Mouse (Mus musculus) hindbrain, embryonic 16.5 days (tissue): ENCODE data around the gene Mef2c. TPM values are rescaled to one million over a fixed set of nuclear protein-coding genes. Genes with fewer than 3 reads are reported as not detected.
A peak's percentile ranks its signal among the peaks of the same experiment; 100 is the strongest.

Experiments used
- ATAC-seq: fragments of 200-750 bp; cut with Nextera tagmentation; 2 replicates; pipeline ENCODE4 v1.8.0; 2017; ENCODE audit warnings: moderate TSS enrichment, moderate library complexity
- H3K27ac ChIP-seq: fragments of 300-500 bp; sonication (generic); 2 replicates; pipeline ENCODE4 v1.5.1; 2014; ENCODE audit warnings: low read depth, mild to moderate bottlenecking, control low read depth, low read length, moderate library complexity
- H3K27me3 ChIP-seq: fragments of 300-500 bp; sonication (generic); replicated peaks from 2 replicates; pipeline ENCODE4 v1.6.1; 2014; ENCODE audit warnings: low read length; ENCODE audit not compliant: control insufficient read depth, insufficient read depth
- H3K36me3 ChIP-seq: fragments of 300-500 bp; sonication (generic); 2 replicates; pipeline ENCODE4 v1.6.1; 2014; ENCODE audit warnings: mild to moderate bottlenecking, low read length, moderate library complexity, mixed read lengths; ENCODE audit not compliant: control insufficient read depth, insufficient read depth
- H3K4me1 ChIP-seq: fragments of 300-500 bp; sonication (generic); 2 replicates; pipeline ENCODE4 v1.6.1; 2014; ENCODE audit warnings: low read depth, low read length; ENCODE audit not compliant: control insufficient read depth, insufficient read depth
- H3K4me2 ChIP-seq: fragments of 300-500 bp; sonication (generic); 2 replicates; pipeline ENCODE4 v1.6.1; 2014; ENCODE audit warnings: mild to moderate bottlenecking, low read length, control low read depth, moderate library complexity
- H3K4me3 ChIP-seq: fragments of 300-500 bp; sonication (generic); 2 replicates; pipeline ENCODE4 v1.5.1; 2014; ENCODE audit warnings: mild to moderate bottlenecking, low read length, control low read depth, moderate library complexity
- H3K9ac ChIP-seq: fragments of 300-500 bp; sonication (generic); 2 replicates; pipeline ENCODE4 v1.6.1; 2014; ENCODE audit warnings: low read depth, mild to moderate bottlenecking, control low read depth, low read length, moderate library complexity
- H3K9me3 ChIP-seq: fragments of 300-500 bp; sonication (generic); 2 replicates; pipeline ENCODE4 v1.6.1; 2014; ENCODE audit warnings: mild to moderate bottlenecking, low read length, moderate library complexity; ENCODE audit not compliant: control insufficient read depth
- WGBS: fragments of 180-500 bp; shearing (Covaris S2); extraction: QIAGEN DNeasy Blood & Tissue Kit; methylation state at CpG from one replicate; pipeline ENCODE4 v1.1.7; 2014; 5-methylcytosine and 5-hydroxymethylcytosine counted together
- polyA plus RNA-seq: library from polyadenylated mRNA; unstranded; fragments of >200 nt; fragmentation: Nextera tagmentation; extraction: Ambion mirVana; gene quantifications from 2 replicates; pipeline ENCODE4 v1.2.1, GENCODE M21; 2015

Gene Mef2c
- polyA plus RNA-seq, 1 experiment from 2014 or later: 38.9 TPM

- H3K9ac ChIP-seq: no peak overlapping the region
- 83% methylated on average over 4 of the region's 4 CpGs for WGBS
These were observed 27.1 kb downstream of the Mef2c start for GRCm38 (mm10) chr13:83530889-83531288.

GRCm38 (mm10) chr13:83531968-83532591, 28.2 kb downstream of the Mef2c start:
- Histone ChIP-seq H3K4me3 (no peak overlapping the region), H3K36me3 (no peaks in the 10 kb centered on the region), H3K4me1 (no peaks in the 10 kb centered on the region), H3K9me3 (no peaks in the 10 kb centered on the region), H3K27ac (no peak overlapping the region), H3K4me2 (no peak overlapping the region), H3K27me3 (no peaks in the 10 kb centered on the region), H3K9ac (no peak overlapping the region)
- ATAC-seq: peak; percentile 70; the same call in 1 of the 2 replicates
- WGBS: 54% methylated on average over 8 of the region's 8 CpGs

More at GRCm38 (mm10) chr13:83530889-83531288, 27.1 kb downstream of the Mef2c start:
- H3K4me3 ChIP-seq: no peak overlapping the region
- no peaks in the 10 kb centered on the region for H3K27me3 ChIP-seq
- H3K4me1 ChIP-seq: no peaks in the 10 kb centered on the region
- no peaks in the 10 kb centered on the region for H3K36me3 ChIP-seq
- no peak overlapping the region for H3K27ac ChIP-seq
- H3K9me3 ChIP-seq: no peaks in the 10 kb centered on the region
- no peak overlapping the region for H3K4me2 ChIP-seq
- no peak for ATAC-seq

- no peak overlapping the region for H3K4me2 ChIP-seq
- 70% methylated on average over 3 of the region's 3 CpGs for WGBS
- no peak for ATAC-seq
- H3K27ac ChIP-seq: no peak overlapping the region
- no peaks in the 10 kb centered on the region for H3K4me1 ChIP-seq
- no peak overlapping the region for H3K4me3 ChIP-seq
- H3K9me3 ChIP-seq: no peaks in the 10 kb centered on the region
- H3K36me3 ChIP-seq: no peaks in the 10 kb centered on the region
- H3K9ac ChIP-seq: no peak overlapping the region
- H3K27me3 ChIP-seq: no peaks in the 10 kb centered on the region
These were observed 32.5 kb downstream of the Mef2c start for GRCm38 (mm10) chr13:83536361-83536760.

GRCm38 (mm10) chr13:83537163-83537562, 33.3 kb downstream of the Mef2c start:
- ATAC-seq: 0 out of 2 replicates have a peak, but pooled peaks have one; percentile 37
- WGBS: 40% methylated on average over 5 of the region's 5 CpGs

GRCm38 (mm10) chr13:83539921-83540320, 36.1 kb downstream of the Mef2c start:
- Histone ChIP-seq H3K27ac (no peak overlapping the region), H3K36me3 (no peaks in the 10 kb centered on the region), H3K4me3 (no peak overlapping the region), H3K4me1 (no peaks in the 10 kb centered on the region), H3K27me3 (no peaks in the 10 kb centered on the region), H3K9ac (no peak overlapping the region), H3K4me2 (no peak overlapping the region), H3K9me3 (no peaks in the 10 kb centered on the region)
- no peak for ATAC-seq

More at GRCm38 (mm10) chr13:83537163-83537562, 33.3 kb downstream of the Mef2c start:
- no peaks in the 10 kb centered on the region for H3K36me3 ChIP-seq
- H3K4me1 ChIP-seq: no peaks in the 10 kb centered on the region
- H3K4me2 ChIP-seq: no peak overlapping the region
- H3K9me3 ChIP-seq: no peaks in the 10 kb centered on the region
- no peak overlapping the region for H3K4me3 ChIP-seq
- H3K27me3 ChIP-seq: no peaks in the 10 kb centered on the region
- no peak overlapping the region for H3K9ac ChIP-seq
- H3K27ac ChIP-seq: no peak overlapping the region

GRCm38 (mm10) chr13:83542666-83543065, 38.8 kb downstream of the Mef2c start:
- H3K4me2 ChIP-seq: no peak overlapping the region
- H3K27ac ChIP-seq: no peak overlapping the region
- H3K4me3 ChIP-seq: no peak overlapping the region
- no peaks in the 10 kb centered on the region for H3K9me3 ChIP-seq
- 61% methylated on average over 5 of the region's 5 CpGs for WGBS
- no peak for ATAC-seq
- no peaks in the 10 kb centered on the region for H3K4me1 ChIP-seq
- no peaks in the 10 kb centered on the region for H3K36me3 ChIP-seq
- no peaks in the 10 kb centered on the region for H3K27me3 ChIP-seq
- H3K9ac ChIP-seq: no peak overlapping the region

GRCm38 (mm10) chr13:83544707-83545106, 40.9 kb downstream of the Mef2c start:
- Histone ChIP-seq H3K4me3 (no peak overlapping the region), H3K4me2 (no peak overlapping the region)
- WGBS: 79% methylated on average over 4 of the region's 4 CpGs

GRCm38 (mm10) chr13:83546876-83547275, 43.0 kb downstream of the Mef2c start:
- no peak overlapping the region for H3K4me3 ChIP-seq
- ATAC-seq: no peak
- WGBS: 94% methylated on average over 5 of the region's 5 CpGs
- no peak overlapping the region for H3K9ac ChIP-seq
- H3K27ac ChIP-seq: no peak overlapping the region
- no peaks in the 10 kb centered on the region for H3K4me1 ChIP-seq
- H3K27me3 ChIP-seq: no peaks in the 10 kb centered on the region
- no peaks in the 10 kb centered on the region for H3K36me3 ChIP-seq
- H3K4me2 ChIP-seq: no peak overlapping the region
- no peaks in the 10 kb centered on the region for H3K9me3 ChIP-seq

More at GRCm38 (mm10) chr13:83544707-83545106, 40.9 kb downstream of the Mef2c start:
- ATAC-seq: no peak
- Histone ChIP-seq H3K9me3 (no peaks in the 10 kb centered on the region), H3K9ac (no peak overlapping the region), H3K4me1 (no peaks in the 10 kb centered on the region), H3K27me3 (no peaks in the 10 kb centered on the region), H3K36me3 (no peaks in the 10 kb centered on the region), H3K27ac (no peak overlapping the region)

- no peak for ATAC-seq
- no peak overlapping the region for H3K27ac ChIP-seq
- no peaks in the 10 kb centered on the region for H3K9me3 ChIP-seq
- H3K36me3 ChIP-seq: no peaks in the 10 kb centered on the region
- H3K4me1 ChIP-seq: no peaks in the 10 kb centered on the region
- H3K4me2 ChIP-seq: no peak overlapping the region
- no peak overlapping the region for H3K9ac ChIP-seq
- H3K4me3 ChIP-seq: no peak overlapping the region
- no peaks in the 10 kb centered on the region for H3K27me3 ChIP-seq
These were observed 47.4 kb downstream of the Mef2c start for GRCm38 (mm10) chr13:83551259-83551658.
